ENCODE assay signal across 21 mouse cellular contexts in the genomic region with DNA sequence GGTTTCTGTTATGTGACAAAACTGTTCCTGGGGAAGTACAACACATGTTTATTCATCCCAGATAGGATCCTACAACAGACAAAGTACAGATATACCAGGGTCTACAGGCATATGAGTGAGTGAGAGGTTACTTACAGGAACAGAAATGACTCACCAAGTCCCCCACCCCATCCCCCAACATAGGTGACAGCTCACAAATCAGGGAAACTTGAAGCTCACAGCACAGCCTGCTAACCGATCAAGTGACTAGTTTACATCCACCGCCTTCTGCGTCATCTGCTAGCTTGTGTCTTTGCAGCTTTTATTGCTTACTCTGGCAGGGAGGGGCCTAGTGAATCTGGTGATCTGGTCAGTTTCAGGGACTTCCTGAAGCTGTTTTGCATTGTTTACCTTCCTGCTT.
"Had no signal": no experiment of that assay in that cellular context is flagged by ENCODE, and none has a peak within 500 bp of the region (broad histone marks: within the 10 kb centered on the region; RNA-seq: fewer than 3 reads in every experiment).

No protein-coding gene starts in this region.

- DNase-seq: kidney, postnatal 25 days; left cerebral cortex, postnatal 4 days; liver, postnatal 0 days; lung, embryonic 14.5 days; right cerebral cortex, adult 18-20 months; right cerebral cortex, postnatal 14 days; right cerebral cortex, postnatal 4 days; spleen, adult 18-20 months; thymus, postnatal 25 days had no signal

- H3K9me3 ChIP-seq: limb, embryonic 12.5 days; limb, embryonic 15.5 days; midbrain, embryonic 12.5 days; midbrain, embryonic 15.5 days; neural tube, embryonic 12.5 days; neural tube, embryonic 15.5 days; stomach, embryonic 15.5 days had no signal

- H3K9ac ChIP-seq: limb, embryonic 12.5 days; limb, embryonic 15.5 days; liver, embryonic 14.5 days; liver, postnatal 0 days; lung, embryonic 14.5 days; midbrain, embryonic 12.5 days; midbrain, embryonic 15.5 days; neural tube, embryonic 12.5 days; neural tube, embryonic 15.5 days; stomach, embryonic 15.5 days had no signal

- H3K4me2 ChIP-seq: limb, embryonic 12.5 days; limb, embryonic 15.5 days; liver, embryonic 11.5 days; lung, embryonic 14.5 days; midbrain, embryonic 12.5 days; midbrain, embryonic 15.5 days; neural tube, embryonic 12.5 days; neural tube, embryonic 15.5 days; stomach, embryonic 15.5 days had no signal

- H3K36me3 ChIP-seq: limb, embryonic 12.5 days; limb, embryonic 15.5 days; midbrain, embryonic 12.5 days; midbrain, embryonic 15.5 days; neural tube, embryonic 12.5 days; neural tube, embryonic 15.5 days; stomach, embryonic 15.5 days had no signal

- H3K27me3 ChIP-seq: limb, embryonic 12.5 days; limb, embryonic 15.5 days; midbrain, embryonic 12.5 days; midbrain, embryonic 15.5 days; neural tube, embryonic 12.5 days; neural tube, embryonic 15.5 days; stomach, embryonic 15.5 days had no signal

- ATAC-seq: liver, postnatal 0 days; lung, postnatal 0 days; midbrain, embryonic 15.5 days had no signal

- H3K27ac ChIP-seq: kidney, postnatal 0 days; limb, embryonic 12.5 days; limb, embryonic 15.5 days; liver, embryonic 14.5 days; macrophage; midbrain, embryonic 12.5 days; midbrain, embryonic 15.5 days; neural tube, embryonic 12.5 days; neural tube, embryonic 15.5 days; stomach, embryonic 15.5 days had no signal

- H3K4me3 ChIP-seq: limb, embryonic 12.5 days; limb, embryonic 15.5 days; midbrain, embryonic 12.5 days; midbrain, embryonic 15.5 days; neural tube, embryonic 12.5 days; neural tube, embryonic 15.5 days; stomach, embryonic 15.5 days had no signal
